Mouse (Mus musculus): ENCODE results near the gene Dst. TPM values are rescaled to one million over a fixed set of nuclear protein-coding genes. Genes with fewer than 3 reads are reported as not detected.

Gene Dst
- polyA plus RNA-seq, 2 experiments: 4.3 to 5.0 TPM

GRCm38 (mm10) chr1:34310532-34311250 is 402.7 kb downstream of the Dst start:
- TF ChIP-seq EP300 (IDR thresholded peaks at IDR 0.05; ENCODE audit: low read depth) (no peak), CTCF (IDR thresholded peaks at IDR 0.05; ENCODE audit: low read depth) (no peak)
- Histone ChIP-seq H3K36me3 (replicated peaks; ENCODE audit: control insufficient read depth, insufficient read depth, low read depth) (no peaks in the 10 kb centered on the region), H3K9ac (replicated peaks) (no peak overlapping the region), H3K27ac (no peak overlapping the region), H3K4me2 (ENCODE audit: low read depth) (no peak overlapping the region), H3K4me1 (replicated peaks; ENCODE audit: control insufficient read depth in 2 of 2, insufficient read depth in 2 of 2, low read length in 1 of 2) (no peaks in the 10 kb centered on the region), H3K27me3 (ENCODE audit: control insufficient read depth, insufficient read depth, low read length) (no peaks in the 10 kb centered on the region), H3K4me3 (ENCODE audit: insufficient read depth in 1 of 2, low read depth in 2 of 2, low read length in 2 of 2) (no peak overlapping the region), H3K9me3 (ENCODE audit: control insufficient read depth, low read length) (no peaks in the 10 kb centered on the region)
- no peak for ATAC-seq (ENCODE audit: insufficient read depth)
- no peak for DNase-seq (ENCODE audit: low read depth in 3 of 3, low spot score in 3 of 3)
- 70% methylated on average over 8 of the region's 8 CpGs for whole genome bisulfite sequencing (ENCODE audit: insufficient replicate concordance)

GRCm38 (mm10) chr1:34312806-34313205 is 404.8 kb downstream of the Dst start:
- ATAC-seq (ENCODE audit: insufficient read depth) (no peak), DNase-seq (ENCODE audit: low read depth in 3 of 3, low spot score in 3 of 3) (no peak)
- Histone ChIP-seq H3K4me1 (replicated peaks; ENCODE audit: control insufficient read depth in 2 of 2, insufficient read depth in 2 of 2, low read length in 1 of 2) (no peaks in the 10 kb centered on the region), H3K27ac (no peak overlapping the region), H3K4me3 (ENCODE audit: insufficient read depth in 1 of 2, low read depth in 2 of 2, low read length in 2 of 2) (no peak overlapping the region), H3K36me3 (replicated peaks; ENCODE audit: control insufficient read depth, insufficient read depth, low read depth) (no peaks in the 10 kb centered on the region), H3K27me3 (ENCODE audit: control insufficient read depth, insufficient read depth, low read length) (no peaks in the 10 kb centered on the region), H3K9ac (replicated peaks) (no peak overlapping the region), H3K4me2 (ENCODE audit: low read depth) (no peak overlapping the region), H3K9me3 (ENCODE audit: control insufficient read depth, low read length) (no peaks in the 10 kb centered on the region)
- no peak for TF ChIP-seq EP300 (IDR thresholded peaks at IDR 0.05; ENCODE audit: low read depth)
- no peak for TF ChIP-seq CTCF (IDR thresholded peaks at IDR 0.05; ENCODE audit: low read depth)
- 82% methylated on average over 4 of the region's 4 CpGs for WGBS (ENCODE audit: insufficient replicate concordance)

DNA sequence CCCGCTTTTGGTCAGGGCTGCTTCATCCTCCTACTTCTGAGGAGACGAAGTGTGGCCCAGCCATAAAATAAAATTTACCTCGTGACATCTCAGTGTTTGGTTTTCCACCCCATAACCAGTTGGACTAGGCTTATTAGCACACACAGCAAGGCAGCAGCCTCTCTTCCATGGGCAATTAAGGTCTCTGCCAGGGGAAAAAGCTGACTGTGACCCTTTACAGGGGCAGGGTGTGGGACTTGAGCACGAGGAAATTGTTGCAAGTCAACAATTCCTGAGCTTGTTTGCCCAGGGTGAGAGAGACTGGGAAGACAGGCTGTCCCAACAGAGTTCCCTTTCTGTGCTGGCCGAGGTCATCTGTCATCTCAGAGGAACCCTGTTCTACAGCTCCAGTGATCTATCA is 407.4 kb downstream of the Dst start:
- WGBS (ENCODE audit: insufficient replicate concordance): 45% methylated on average over 5 of the region's 5 CpGs

DNA sequence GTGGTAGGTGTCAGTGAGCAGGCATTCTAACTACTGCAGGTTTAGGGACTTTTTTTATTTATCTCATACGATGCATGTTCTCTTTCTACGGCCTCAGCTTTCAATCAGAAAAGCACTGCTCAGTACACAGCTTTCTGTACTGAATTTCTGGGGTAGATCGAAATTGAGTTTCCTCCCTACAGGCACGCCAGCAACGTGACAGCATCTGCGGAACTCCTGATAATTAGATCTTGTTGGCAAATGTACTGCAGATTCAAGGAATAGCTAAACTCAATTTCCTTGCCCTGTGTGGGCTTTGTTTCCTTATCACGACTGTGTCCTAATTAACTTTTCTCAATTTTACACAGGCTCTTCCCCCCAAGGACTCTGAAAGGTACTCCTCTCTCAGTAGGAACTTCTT is 416.2 kb downstream of the Dst start:
- Histone ChIP-seq H3K9me3 (ENCODE audit: control insufficient read depth, low read length) (no peaks in the 10 kb centered on the region), H3K4me3 (ENCODE audit: insufficient read depth in 1 of 2, low read depth in 2 of 2, low read length in 2 of 2) (no peak overlapping the region), H3K4me1 (replicated peaks; ENCODE audit: control insufficient read depth in 2 of 2, insufficient read depth in 2 of 2, low read length in 1 of 2) (no peaks in the 10 kb centered on the region), H3K4me2 (ENCODE audit: low read depth) (no peak overlapping the region), H3K9ac (replicated peaks) (no peak overlapping the region), H3K27ac (no peak overlapping the region), H3K27me3 (ENCODE audit: control insufficient read depth, insufficient read depth, low read length) (no peaks in the 10 kb centered on the region), H3K36me3 (replicated peaks; ENCODE audit: control insufficient read depth, insufficient read depth, low read depth) (no peaks in the 10 kb centered on the region)
- no peak for DNase-seq (ENCODE audit: low read depth in 3 of 3, low spot score in 3 of 3)
- TF ChIP-seq EP300 (IDR thresholded peaks at IDR 0.05; ENCODE audit: low read depth) (no peak), CTCF (IDR thresholded peaks at IDR 0.05; ENCODE audit: low read depth) (no peak)
- no peak for ATAC-seq (ENCODE audit: insufficient read depth)
- WGBS (ENCODE audit: insufficient replicate concordance): 62% methylated on average over 7 of the region's 7 CpGs

More for the DNA sequence above, 407.4 kb downstream of the Dst start:
- ATAC-seq (ENCODE audit: insufficient read depth) (no peak), DNase-seq (ENCODE audit: low read depth in 3 of 3, low spot score in 3 of 3) (no peak)
- TF ChIP-seq EP300 (IDR thresholded peaks at IDR 0.05; ENCODE audit: low read depth) (no peak), CTCF (IDR thresholded peaks at IDR 0.05; ENCODE audit: low read depth) (no peak)
- H3K36me3 ChIP-seq (replicated peaks; ENCODE audit: control insufficient read depth, insufficient read depth, low read depth): no peaks in the 10 kb centered on the region
- no peaks in the 10 kb centered on the region for H3K4me1 ChIP-seq (replicated peaks; ENCODE audit: control insufficient read depth in 2 of 2, insufficient read depth in 2 of 2, low read length in 1 of 2)
- no peak overlapping the region for H3K27ac ChIP-seq
- no peak overlapping the region for H3K9ac ChIP-seq (replicated peaks)
- H3K4me3 ChIP-seq (ENCODE audit: insufficient read depth in 1 of 2, low read depth in 2 of 2, low read length in 2 of 2): no peak overlapping the region
- no peak overlapping the region for H3K4me2 ChIP-seq (ENCODE audit: low read depth)
- no peaks in the 10 kb centered on the region for H3K9me3 ChIP-seq (ENCODE audit: control insufficient read depth, low read length)
- no peaks in the 10 kb centered on the region for H3K27me3 ChIP-seq (ENCODE audit: control insufficient read depth, insufficient read depth, low read length)

DNA sequence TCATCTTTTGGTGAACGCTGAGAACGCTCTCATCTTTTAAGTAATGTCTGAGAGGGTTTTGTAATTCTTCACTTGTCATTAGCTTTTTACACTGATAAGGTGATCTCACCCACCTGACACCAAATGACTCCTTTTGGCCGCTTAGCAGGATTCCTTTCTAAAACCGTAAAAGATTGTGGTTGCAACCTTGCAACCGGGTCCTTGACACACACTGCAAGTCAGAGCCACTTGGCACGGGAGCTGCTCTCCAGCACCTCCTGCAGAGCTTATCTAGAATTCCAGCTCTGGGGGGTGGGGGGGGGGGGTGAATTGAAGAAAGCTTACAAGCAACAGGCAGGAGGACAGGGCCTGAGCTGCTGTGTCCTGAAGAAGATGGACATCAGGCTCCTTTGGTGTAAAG is 420.6 kb downstream of the Dst start:
- no peaks in the 10 kb centered on the region for H3K4me1 ChIP-seq (replicated peaks; ENCODE audit: control insufficient read depth in 2 of 2, insufficient read depth in 2 of 2, low read length in 1 of 2)
- no peak overlapping the region for H3K4me3 ChIP-seq (ENCODE audit: insufficient read depth in 1 of 2, low read depth in 2 of 2, low read length in 2 of 2)
- H3K9ac ChIP-seq (replicated peaks): no peak overlapping the region
- ATAC-seq (ENCODE audit: insufficient read depth) (no peak), DNase-seq (ENCODE audit: low read depth in 3 of 3, low spot score in 3 of 3) (no peak)
- TF ChIP-seq EP300 (IDR thresholded peaks at IDR 0.05; ENCODE audit: low read depth) (no peak), CTCF (IDR thresholded peaks at IDR 0.05; ENCODE audit: low read depth) (no peak)
- WGBS (ENCODE audit: insufficient replicate concordance): 45% methylated on average over 6 of the region's 6 CpGs
- H3K27me3 ChIP-seq (ENCODE audit: control insufficient read depth, insufficient read depth, low read length): no peaks in the 10 kb centered on the region
- H3K9me3 ChIP-seq (ENCODE audit: control insufficient read depth, low read length): no peaks in the 10 kb centered on the region
- H3K36me3 ChIP-seq (replicated peaks; ENCODE audit: control insufficient read depth, insufficient read depth, low read depth): no peaks in the 10 kb centered on the region
- no peak overlapping the region for H3K27ac ChIP-seq
- no peak overlapping the region for H3K4me2 ChIP-seq (ENCODE audit: low read depth)

Measured in liver, embryonic 14.5 days (tissue).